9 mouse cellular contexts compared by ENCODE assay signal in the genomic region with DNA sequence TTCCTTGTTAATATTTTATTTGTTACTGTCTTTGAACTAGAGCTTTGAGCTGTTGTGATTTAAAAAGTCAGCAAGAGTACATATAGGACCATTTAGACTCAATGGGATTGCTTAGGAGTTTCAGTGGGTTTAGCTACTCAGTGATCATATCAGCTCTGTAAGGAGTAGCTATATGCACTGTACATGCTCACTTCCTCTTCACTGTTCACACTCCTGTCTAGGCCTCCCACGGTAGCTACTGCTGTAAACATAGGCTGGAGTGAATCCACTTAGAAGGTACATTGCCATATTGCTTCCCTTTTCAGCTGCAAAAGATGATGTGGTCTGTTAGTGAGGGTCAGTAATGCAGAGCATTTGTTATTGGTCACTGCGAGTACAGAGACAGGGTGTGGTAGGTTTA.
"Had no signal": no experiment of that assay in that cellular context is flagged by ENCODE, and none has a peak within 500 bp of the region (broad histone marks: within the 10 kb centered on the region; RNA-seq: fewer than 3 reads in every experiment).

No protein-coding gene starts in this region.

- H3K27me3 ChIP-seq: limb, embryonic 13.5 days; neural tube, embryonic 12.5 days had no signal

- H3K4me3 ChIP-seq: limb, embryonic 13.5 days; neural tube, embryonic 12.5 days had no signal

- H3K9ac ChIP-seq: limb, embryonic 13.5 days; liver, embryonic 14.5 days; neural tube, embryonic 12.5 days had no signal

- H3K4me2 ChIP-seq: limb, embryonic 13.5 days; neural tube, embryonic 12.5 days had no signal

- H3K27ac ChIP-seq: limb, embryonic 13.5 days; liver, embryonic 14.5 days; neural tube, embryonic 12.5 days had no signal

- H3K4me1 ChIP-seq: limb, embryonic 13.5 days; neural tube, embryonic 12.5 days had no signal

- ATAC-seq: intestine, postnatal 0 days had no signal

- H3K36me3 ChIP-seq: limb, embryonic 13.5 days; neural tube, embryonic 12.5 days had no signal

- DNase-seq: kidney, postnatal 10 days; left cerebral cortex, postnatal 4 days; lung, adult 18-20 months; midbrain, embryonic 14.5 days; right cerebral cortex, postnatal 14 days had no signal

- H3K9me3 ChIP-seq: limb, embryonic 13.5 days; neural tube, embryonic 12.5 days had no signal
